Mouse (Mus musculus) gastrocnemius, postnatal 36 days (tissue): Measurements from ENCODE around the gene D630023F18Rik. TPM values are rescaled to one million over a fixed set of nuclear protein-coding genes. Genes with fewer than 3 reads are reported as not detected.

Experiments used
- total RNA-seq, 2 experiments: library from RNA; stranded (reverse); gene quantifications; 2 replicates each; pipeline ENCODE4 v1.2.3; 2021

The D630023F18Rik gene
- total RNA-seq, 2 experiments from 2014 or later: not detected

Other genes with a start within 250 kb of the D630023F18Rik start
- gene Plekhm3, start 166.4 kb downstream of the D630023F18Rik start, total RNA-seq: 1 to 10 TPM; 4.7 to 6.7 TPM
- not detected for gene Akr1cl, start 90.5 kb downstream of the D630023F18Rik start, total RNA-seq
- gene Cryge, start 72.1 kb downstream of the D630023F18Rik start, total RNA-seq: not detected
- not detected for gene Crygd, start 59.8 kb downstream of the D630023F18Rik start, total RNA-seq
- gene Crygc, start 49.5 kb downstream of the D630023F18Rik start, total RNA-seq: not detected
- gene Crygb, start 40.9 kb downstream of the D630023F18Rik start, total RNA-seq: not detected
- gene Cryga, start 19.8 kb downstream of the D630023F18Rik start, total RNA-seq: not detected
- gene Gm28845, start 3.7 kb downstream of the D630023F18Rik start, total RNA-seq: not detected
- gene Idh1, start 63.3 kb upstream of the D630023F18Rik start, total RNA-seq: 10 to 100 TPM; 21.2 to 36.7 TPM
- 1 to 10 TPM; 6.4 TPM for gene Pikfyve, start 63.5 kb upstream of the D630023F18Rik start, total RNA-seq
- gene Pth2r, start 158.8 kb upstream of the D630023F18Rik start, total RNA-seq: not detected